Mouse (Mus musculus) layer of hippocampus, postnatal 14 days (tissue): ENCODE data around the gene Khdrbs2. TPM values are rescaled to one million over a fixed set of nuclear protein-coding genes. Genes with fewer than 3 reads are reported as not detected.
"Not testable (repeated sequence)": the region's sequence is repeated elsewhere in the genome, so short reads cannot be mapped to it uniquely, and the experiment has no call there.

Experiments used
- DNase-seq, 2 experiments: peaks; one replicate each; pipeline ENCODE4 v3.0.0; 2021 to 2022; ENCODE audit warnings: low spot score in 2 of 2, mixed read lengths in 1 of 2
- total RNA-seq, 2 experiments: library from RNA; stranded (reverse); gene quantifications; 2 replicates each; pipeline ENCODE4 v1.2.3; 2021

Khdrbs2 gene
- total RNA-seq, 2 experiments from 2014 or later: 11.0 to 11.9 TPM

GRCm38 (mm10) chr1:32443927-32444326, 271.4 kb downstream of the Khdrbs2 start:
- no peak for DNase-seq

GRCm38 (mm10) chr1:32463103-32463516, 290.6 kb downstream of the Khdrbs2 start:
- no peak for DNase-seq

DNA sequence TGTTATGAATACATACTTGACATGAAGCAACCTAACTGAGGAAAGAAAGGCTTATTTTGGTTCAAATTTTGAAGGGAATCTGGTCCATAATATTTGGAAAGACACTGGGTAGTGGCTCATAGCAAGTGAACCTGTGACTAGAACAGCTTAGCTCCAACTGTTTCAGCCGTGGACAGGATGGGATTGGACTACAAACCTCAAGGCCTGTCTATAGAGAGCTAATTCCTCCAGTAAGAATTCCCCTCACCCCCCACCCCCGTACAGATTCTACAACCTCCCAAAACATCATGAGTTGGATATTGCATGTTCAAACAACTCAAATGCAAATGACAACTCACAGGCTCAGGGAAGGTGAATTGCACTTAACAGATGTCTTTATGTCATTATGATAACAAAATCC, 298.5 kb downstream of the Khdrbs2 start:
- no peak for DNase-seq

- no peak for DNase-seq
Observed at GRCm38 (mm10) chr1:32471502-32472214, 299.1 kb downstream of the Khdrbs2 start.

DNA sequence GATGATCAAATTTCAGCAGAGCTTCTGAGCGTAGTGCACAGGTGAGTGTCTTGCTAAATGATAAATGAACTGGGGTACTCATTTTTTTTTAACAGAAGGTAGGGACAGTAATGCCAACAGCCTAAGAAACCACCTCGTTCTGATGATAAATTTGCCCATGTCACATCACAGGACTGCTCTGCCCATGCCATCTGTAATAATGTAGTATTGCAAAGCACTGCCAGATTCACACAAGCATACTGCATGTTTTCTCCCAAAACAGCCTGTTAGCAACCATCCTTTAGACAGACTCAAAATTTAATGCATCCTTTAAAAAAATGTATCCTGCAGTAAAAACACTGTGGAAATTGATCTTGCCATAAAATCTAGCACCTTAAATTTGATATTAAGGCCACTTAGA, 315.4 kb downstream of the Khdrbs2 start:
- peak in 1 of 2 experiments; percentile 28 for DNase-seq

DNA sequence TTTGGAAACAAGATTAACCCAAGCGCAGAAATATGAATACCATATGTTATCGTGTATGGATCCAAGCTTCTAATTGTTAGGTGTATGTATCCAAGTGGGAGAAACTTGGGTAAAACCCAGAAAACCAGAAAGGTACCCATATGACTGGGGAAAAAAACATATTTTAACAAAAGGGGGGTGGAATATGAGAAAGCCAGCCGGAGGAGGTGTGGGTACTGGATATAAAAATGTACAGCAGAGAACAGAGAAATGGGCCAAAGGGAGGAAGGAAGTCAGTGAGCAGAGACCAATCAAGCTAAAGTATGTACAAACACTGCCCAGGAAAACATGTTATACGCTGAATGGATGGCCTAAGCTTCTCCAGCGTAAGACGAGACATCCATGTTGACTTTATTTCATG, 330.9 kb downstream of the Khdrbs2 start:
- peak in 1 of 2 experiments; percentile 7 for DNase-seq

DNA sequence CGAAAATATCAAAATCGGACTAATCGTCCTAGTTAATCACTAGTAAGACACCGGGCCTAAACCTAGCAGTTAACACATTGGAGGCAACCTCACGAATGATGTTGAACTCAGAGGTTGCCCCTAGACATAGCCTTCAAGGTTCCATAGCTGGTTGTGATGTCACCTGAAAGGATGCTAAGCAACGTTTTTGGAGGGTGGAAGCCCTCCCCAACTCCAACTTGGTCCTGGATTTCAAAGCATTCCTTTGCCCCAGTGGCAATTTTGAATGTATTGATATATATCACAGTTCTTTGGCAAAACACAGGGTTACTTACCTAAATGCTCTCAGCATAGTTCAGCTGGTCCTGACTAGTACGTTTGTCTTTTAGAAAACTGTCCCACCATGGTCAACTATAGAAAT, 374.7 kb downstream of the Khdrbs2 start, which contains the start of gene Gm5415:
TSS of gene Gm5415 (minus strand) at position 101 of the 400 bp plus-strand sequence.
- DNase-seq: not testable (repeated sequence)

DNA sequence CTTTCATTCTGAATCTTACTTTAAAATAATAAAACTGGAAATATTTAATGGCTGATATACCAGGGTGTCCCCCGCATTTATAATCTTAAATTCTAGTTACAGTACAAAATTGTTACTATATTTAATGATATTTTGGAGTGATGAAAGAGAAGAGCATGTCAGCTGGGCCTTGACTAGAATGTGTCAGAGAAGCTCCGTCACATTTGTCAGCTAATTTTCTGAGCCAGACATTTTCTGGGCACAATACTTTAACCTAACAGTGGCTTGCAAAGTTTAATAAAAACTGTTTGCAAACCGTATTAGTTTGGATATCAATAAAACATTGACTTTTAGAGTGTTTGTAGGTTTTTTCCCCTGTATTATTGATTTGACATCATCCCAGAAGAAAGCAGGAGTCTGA, 380.9 kb downstream of the Khdrbs2 start:
- peak in 1 of 2 experiments; percentile 57 for DNase-seq

GRCm38 (mm10) chr1:32553925-32554324, 381.4 kb downstream of the Khdrbs2 start:
- peak; percentile 41 to 82 for DNase-seq

DNA sequence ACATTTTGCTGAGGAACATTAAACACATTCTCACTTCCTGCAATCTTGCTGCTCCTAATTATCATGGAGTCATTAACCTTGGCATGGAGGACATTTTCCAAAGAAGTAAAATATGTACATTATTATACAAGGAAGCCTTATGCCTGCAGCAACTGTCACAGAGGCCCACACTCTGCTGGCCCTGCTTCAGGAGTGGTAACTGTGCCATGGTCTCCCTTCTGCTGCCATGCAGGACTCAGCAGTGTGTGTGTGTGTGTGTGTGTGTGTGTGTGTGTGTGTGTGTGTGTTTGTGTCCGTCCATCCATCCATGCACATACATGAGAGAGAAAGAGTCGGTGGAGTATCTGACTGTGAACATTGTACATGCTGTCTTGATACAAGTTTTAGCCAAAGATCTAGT, 396.4 kb downstream of the Khdrbs2 start:
- DNase-seq: no peak

GRCm38 (mm10) chr1:32626060-32626459, 453.5 kb downstream of the Khdrbs2 start:
- no peak for DNase-seq

GRCm38 (mm10) chr1:32632415-32633354, 460.2 kb downstream of the Khdrbs2 start:
- DNase-seq: peak in 1 of 2 experiments; percentile 42

- no peak for DNase-seq
Observed at GRCm38 (mm10) chr1:32633404-32633803, 460.9 kb downstream of the Khdrbs2 start.

DNA sequence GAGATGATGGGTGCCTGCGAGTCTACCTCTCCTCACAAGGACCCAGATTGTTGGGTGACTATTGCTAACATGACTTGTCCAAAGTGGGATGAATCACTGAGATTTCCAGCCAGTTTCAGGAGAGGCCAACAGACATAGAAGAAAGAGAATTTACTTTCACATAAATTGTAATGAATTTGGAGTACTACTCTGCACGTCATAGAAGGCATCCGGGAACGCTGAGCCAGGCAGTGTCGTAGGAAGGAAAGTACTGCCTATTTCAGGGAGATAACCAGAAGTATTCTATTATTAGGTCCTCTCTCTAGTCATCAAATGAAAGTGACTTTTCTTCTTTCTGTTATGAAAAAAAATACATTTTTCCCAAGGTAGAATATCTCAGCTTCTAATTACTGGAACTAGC, 466.6 kb downstream of the Khdrbs2 start:
- no peak for DNase-seq

DNA sequence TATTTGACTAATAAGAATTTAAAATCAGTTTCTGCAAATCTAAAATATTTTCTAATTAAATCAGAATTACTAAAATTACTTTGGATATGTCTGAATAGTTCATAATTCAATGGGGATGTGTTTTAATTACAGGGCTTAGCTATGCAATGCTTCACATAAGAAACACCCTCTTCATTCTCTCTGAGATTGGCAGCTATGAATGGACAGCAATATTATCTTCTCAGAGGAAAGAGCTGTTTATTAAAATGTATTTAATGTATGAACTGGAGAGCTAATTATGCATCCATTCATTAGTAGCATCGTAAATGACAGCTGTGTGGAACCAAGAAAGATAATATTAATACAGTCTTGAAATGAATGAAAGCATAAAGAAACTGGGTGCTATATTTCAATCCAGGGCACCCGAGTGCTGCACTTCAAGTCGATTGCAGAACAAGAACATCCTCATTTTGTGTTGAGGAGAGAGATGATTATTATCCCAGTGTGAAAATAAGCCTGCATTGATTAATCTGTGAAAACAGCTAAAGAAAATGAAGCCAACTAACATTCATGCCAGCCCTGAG, 477.2 kb downstream of the Khdrbs2 start:
- peak in 1 of 2 experiments; percentile 22 for DNase-seq

- no peak for DNase-seq
Observed at GRCm38 (mm10) chr1:32693806-32694205, 521.3 kb downstream of the Khdrbs2 start.

GRCm38 (mm10) chr1:32700132-32700531, 527.6 kb downstream of the Khdrbs2 start:
- no peak for DNase-seq

- peak in 1 of 2 experiments; percentile 45 for DNase-seq
Observed at GRCm38 (mm10) chr1:32701267-32701666, 528.8 kb downstream of the Khdrbs2 start.
